Mouse (Mus musculus): ENCODE results near the gene Mbnl2.

Gene Mbnl2

GRCm38 (mm10) chr14:120274746-120275145 lies 723 bp upstream of the Mbnl2 start:
- no peak for ATAC-seq (ENCODE audit: low TSS enrichment)

GRCm38 (mm10) chr14:120276343-120277080 lies 1.0 kb downstream of the Mbnl2 start:
- no peak for ATAC-seq (ENCODE audit: low TSS enrichment)

GRCm38 (mm10) chr14:120277081-120277656 lies 1.7 kb downstream of the Mbnl2 start:
- ATAC-seq (ENCODE audit: low TSS enrichment) = peak; percentile 10; the same call in 1 of the 2 replicates

- no peak for ATAC-seq (ENCODE audit: low TSS enrichment)
These were observed 3.1 kb downstream of the Mbnl2 start for GRCm38 (mm10) chr14:120278290-120279244.

GRCm38 (mm10) chr14:120280136-120280535 lies 4.7 kb downstream of the Mbnl2 start:
- no peak for ATAC-seq (ENCODE audit: low TSS enrichment)

- peak; percentile 63 for ATAC-seq (ENCODE audit: low TSS enrichment)
These were observed 8.3 kb downstream of the Mbnl2 start for GRCm38 (mm10) chr14:120283787-120284186.

GRCm38 (mm10) chr14:120284504-120284903 lies 9.0 kb downstream of the Mbnl2 start:
- ATAC-seq (ENCODE audit: low TSS enrichment) = no peak

GRCm38 (mm10) chr14:120287121-120287986 lies 11.9 kb downstream of the Mbnl2 start:
- ATAC-seq (ENCODE audit: low TSS enrichment) = no peak

GRCm38 (mm10) chr14:120287987-120288275 lies 12.5 kb downstream of the Mbnl2 start:
- ATAC-seq (ENCODE audit: low TSS enrichment) = no peak

- ATAC-seq (ENCODE audit: low TSS enrichment) = no peak
These were observed 13.0 kb downstream of the Mbnl2 start for GRCm38 (mm10) chr14:120288378-120289002.

- peak; percentile 58 for ATAC-seq (ENCODE audit: low TSS enrichment)
These were observed 13.6 kb downstream of the Mbnl2 start for GRCm38 (mm10) chr14:120289065-120289464.

GRCm38 (mm10) chr14:120289528-120289927 lies 14.1 kb downstream of the Mbnl2 start:
- peak; percentile 72 for ATAC-seq (ENCODE audit: low TSS enrichment)

- no peak for ATAC-seq (ENCODE audit: low TSS enrichment)
These were observed 15.8 kb downstream of the Mbnl2 start for GRCm38 (mm10) chr14:120291226-120291757.

- no peak for ATAC-seq (ENCODE audit: low TSS enrichment)
These were observed 16.7 kb downstream of the Mbnl2 start for GRCm38 (mm10) chr14:120292133-120292532.

- ATAC-seq (ENCODE audit: low TSS enrichment) = peak; percentile 58
These were observed 17.2 kb downstream of the Mbnl2 start for GRCm38 (mm10) chr14:120292617-120293195.

GRCm38 (mm10) chr14:120294480-120294879 lies 19.0 kb downstream of the Mbnl2 start:
- no peak for ATAC-seq (ENCODE audit: low TSS enrichment)

GRCm38 (mm10) chr14:120295355-120296220 lies 20.1 kb downstream of the Mbnl2 start:
- peak; percentile 2; the same call in 1 of the 2 replicates for ATAC-seq (ENCODE audit: low TSS enrichment)

- peak; percentile 33; the same call in 1 of the 2 replicates for ATAC-seq (ENCODE audit: low TSS enrichment)
These were observed 20.9 kb downstream of the Mbnl2 start for GRCm38 (mm10) chr14:120296231-120297006.
